Mouse (Mus musculus) kidney, embryonic 16.5 days (tissue): ENCODE measurements around the gene Gm20388. TPM values are rescaled to one million over a fixed set of nuclear protein-coding genes. Genes with fewer than 3 reads are reported as not detected.

Experiments
- ATAC-seq: fragments of 200-750 bp; cut with Nextera tagmentation; 2 replicates; pipeline ENCODE4 v1.8.0; 2017; ENCODE audit warnings: moderate TSS enrichment; ENCODE audit not compliant: low FRiP score, low TSS enrichment
- H3K27ac ChIP-seq: fragments of 300-500 bp; sonication (generic); 2 replicates; pipeline ENCODE4 v1.5.1; 2014; ENCODE audit warnings: low read length
- H3K27me3 ChIP-seq: fragments of 300-500 bp; sonication (generic); 2 replicates; pipeline ENCODE4 v1.6.1; 2014; ENCODE audit warnings: low read length, control low read depth, mixed read lengths; ENCODE audit not compliant: insufficient read depth
- H3K36me3 ChIP-seq: fragments of 300-500 bp; sonication (generic); 2 replicates; pipeline ENCODE4 v1.6.1; 2014; ENCODE audit warnings: low read length, control low read depth, mixed read lengths; ENCODE audit not compliant: insufficient read depth
- H3K4me1 ChIP-seq: fragments of 300-500 bp; sonication (generic); 2 replicates; pipeline ENCODE4 v1.6.1; 2014; ENCODE audit warnings: low read length, control low read depth, mixed read lengths; ENCODE audit not compliant: insufficient read depth
- H3K4me2 ChIP-seq: fragments of 300-500 bp; sonication (generic); replicated peaks from 2 replicates; pipeline ENCODE4 v1.6.1; 2014; ENCODE audit warnings: low read depth, low read length
- H3K4me3 ChIP-seq: fragments of 300-500 bp; sonication (generic); 2 replicates; pipeline ENCODE4 v1.5.1; 2014; ENCODE audit warnings: mild to moderate bottlenecking, low read length
- H3K9ac ChIP-seq: fragments of 300-500 bp; sonication (generic); replicated peaks from 2 replicates; pipeline ENCODE4 v1.6.1; 2014; ENCODE audit warnings: low read length
- H3K9me3 ChIP-seq: fragments of 300-500 bp; sonication (generic); 2 replicates; pipeline ENCODE4 v1.6.1; 2016; ENCODE audit warnings: low read length, control low read depth
- WGBS: fragments of 180-500 bp; shearing (Covaris S2); extraction: QIAGEN DNeasy Blood & Tissue Kit; methylation state at CpG from one replicate; pipeline ENCODE4 v1.1.7; 2014; 5-methylcytosine and 5-hydroxymethylcytosine counted together
- polyA plus RNA-seq: library from polyadenylated mRNA; unstranded; fragments of >200 nt; fragmentation: Nextera tagmentation; extraction: Ambion mirVana; gene quantifications from 2 replicates; pipeline ENCODE4 v1.2.1, GENCODE M21; 2015

The Gm20388 gene
- polyA plus RNA-seq, 1 experiment from 2014 or later = 7.7 TPM

GRCm38 (mm10) chr8:122564363-122565352, 2654.0 kb downstream of the Gm20388 start:
- H3K4me3 ChIP-seq = no peak overlapping the region
- no peak overlapping the region for H3K4me2 ChIP-seq
- H3K9ac ChIP-seq = no peak overlapping the region
- H3K4me1 ChIP-seq = peaks cover 22% of the 10 kb centered on the region
- H3K27me3 ChIP-seq = no peaks in the 10 kb centered on the region
- no peaks in the 10 kb centered on the region for H3K9me3 ChIP-seq
- peaks cover 2% of the 10 kb centered on the region; the same call in 1 of the 2 replicates for H3K36me3 ChIP-seq
- H3K27ac ChIP-seq = peak overlapping the region; percentile 39
- WGBS = 64% methylated on average over 25 of the region's 25 CpGs
- no peak for ATAC-seq

- Histone ChIP-seq H3K9me3 (no peaks in the 10 kb centered on the region), H3K27me3 (no peaks in the 10 kb centered on the region), H3K9ac (peak overlapping the region; percentile 93), H3K27ac (peak overlapping the region; percentile 94), H3K4me3 (peak overlapping the region; percentile 86), H3K36me3 (peaks cover 23% of the 10 kb centered on the region), H3K4me1 (peaks cover 23% of the 10 kb centered on the region), H3K4me2 (peak overlapping the region; percentile 73)
- no peak for ATAC-seq
- 42% methylated on average over 6 of the region's 6 CpGs for WGBS
Observed at GRCm38 (mm10) chr8:122566766-122567165, 2656.1 kb downstream of the Gm20388 start.

GRCm38 (mm10) chr8:122567361-122568108, 2656.9 kb downstream of the Gm20388 start, which contains the start of gene Cdt1:
Gene Cdt1, plus strand, starts transcription at chr8:122568015.
- Histone ChIP-seq H3K9ac (peak within 1 kb of the TSS; percentile 93), H3K4me2 (peak within 1 kb of the TSS; percentile 73), H3K36me3 (peaks cover 31% of the 10 kb centered on the region), H3K9me3 (no peaks in the 10 kb centered on the region), H3K4me3 (peak within 1 kb of the TSS; percentile 86), H3K27ac (peak within 1 kb of the TSS; percentile 94), H3K4me1 (peaks cover 23% of the 10 kb centered on the region), H3K27me3 (no peaks in the 10 kb centered on the region)
- under 1% methylated on average over 62 of the region's 62 CpGs for WGBS
- ATAC-seq = peak; percentile 95

GRCm38 (mm10) chr8:122568109-122568504, 2657.5 kb downstream of the Gm20388 start:
- peaks cover 23% of the 10 kb centered on the region for H3K4me1 ChIP-seq
- H3K36me3 ChIP-seq = peaks cover 34% of the 10 kb centered on the region
- ATAC-seq = peak; percentile 64
- H3K4me3 ChIP-seq = peak overlapping the region; percentile 86
- H3K27me3 ChIP-seq = no peaks in the 10 kb centered on the region
- no peaks in the 10 kb centered on the region for H3K9me3 ChIP-seq
- peak overlapping the region; percentile 93 for H3K9ac ChIP-seq
- H3K4me2 ChIP-seq = peak overlapping the region; percentile 73
- 1% methylated on average over 34 of the region's 34 CpGs for WGBS
- peak overlapping the region; percentile 93 for H3K27ac ChIP-seq

- no peaks in the 10 kb centered on the region for H3K27me3 ChIP-seq
- H3K4me3 ChIP-seq = peak overlapping the region; percentile 86
- peaks cover 34% of the 10 kb centered on the region for H3K36me3 ChIP-seq
- 10% methylated on average over 10 of the region's 10 CpGs for WGBS
- H3K4me2 ChIP-seq = peak overlapping the region; percentile 73
- no peaks in the 10 kb centered on the region for H3K9me3 ChIP-seq
- no peak overlapping the region for H3K27ac ChIP-seq
- peaks cover 23% of the 10 kb centered on the region for H3K4me1 ChIP-seq
- peak overlapping the region; percentile 93 for H3K9ac ChIP-seq
- ATAC-seq = no peak
Observed at GRCm38 (mm10) chr8:122568881-122569309, 2658.3 kb downstream of the Gm20388 start.

- Histone ChIP-seq H3K4me1 (peaks cover 27% of the 10 kb centered on the region), H3K9ac (peak overlapping the region; percentile 93), H3K36me3 (peaks cover 34% of the 10 kb centered on the region), H3K4me3 (peak overlapping the region; percentile 86), H3K27me3 (no peaks in the 10 kb centered on the region), H3K27ac (no peak overlapping the region), H3K9me3 (no peaks in the 10 kb centered on the region), H3K4me2 (peak overlapping the region; percentile 73)
- 61% methylated on average over 9 of the region's 9 CpGs for WGBS
- no peak for ATAC-seq
Observed at GRCm38 (mm10) chr8:122569329-122569728, 2658.7 kb downstream of the Gm20388 start.

GRCm38 (mm10) chr8:122569996-122570395, 2659.4 kb downstream of the Gm20388 start:
- no peak overlapping the region for H3K27ac ChIP-seq
- WGBS = 91% methylated on average over 16 of the region's 16 CpGs
- H3K4me3 ChIP-seq = no peak overlapping the region
- ATAC-seq = no peak
- H3K9me3 ChIP-seq = no peaks in the 10 kb centered on the region
- peaks cover 34% of the 10 kb centered on the region for H3K4me1 ChIP-seq
- no peak overlapping the region for H3K9ac ChIP-seq
- H3K36me3 ChIP-seq = peaks cover 34% of the 10 kb centered on the region
- H3K4me2 ChIP-seq = no peak overlapping the region
- H3K27me3 ChIP-seq = no peaks in the 10 kb centered on the region

GRCm38 (mm10) chr8:122571153-122571552, 2660.5 kb downstream of the Gm20388 start:
- H3K4me2 ChIP-seq = no peak overlapping the region
- no peak overlapping the region for H3K4me3 ChIP-seq
- no peaks in the 10 kb centered on the region for H3K9me3 ChIP-seq
- H3K27ac ChIP-seq = no peak overlapping the region
- peaks cover 34% of the 10 kb centered on the region for H3K36me3 ChIP-seq
- peaks cover 46% of the 10 kb centered on the region for H3K4me1 ChIP-seq
- H3K9ac ChIP-seq = no peak overlapping the region
- no peak for ATAC-seq
- WGBS = 85% methylated on average over 11 of the region's 11 CpGs
- H3K27me3 ChIP-seq = no peaks in the 10 kb centered on the region

- no peak for ATAC-seq
- H3K9me3 ChIP-seq = no peaks in the 10 kb centered on the region
Observed at GRCm38 (mm10) chr8:122571750-122572267, 2661.2 kb downstream of the Gm20388 start.

More at GRCm38 (mm10) chr8:122571750-122572267, 2661.2 kb downstream of the Gm20388 start:
- Histone ChIP-seq H3K27me3 (no peaks in the 10 kb centered on the region), H3K4me2 (no peak overlapping the region), H3K4me3 (no peak overlapping the region), H3K36me3 (peaks cover 34% of the 10 kb centered on the region), H3K9ac (no peak overlapping the region), H3K4me1 (peaks cover 42% of the 10 kb centered on the region), H3K27ac (no peak overlapping the region)
- WGBS = 88% methylated on average over 17 of the region's 17 CpGs
